Mouse (Mus musculus) CH12.LX (cell line): ENCODE measurements around the gene Kcnk18. TPM values are rescaled to one million over a fixed set of nuclear protein-coding genes. Genes with fewer than 3 reads are reported as not detected.

Source experiments
- DNase-seq: peaks from one replicate; pipeline ENCODE4 v3.0.0-alpha.2; 2013; ENCODE audit errors: extremely low read depth
- H3K27ac ChIP-seq: 2 replicates; pipeline ENCODE4 v1.5.1; 2012; ENCODE audit warnings: low read depth, mild to moderate bottlenecking, control low read depth, moderate library complexity; ENCODE audit not compliant: insufficient read depth
- H3K27me3 ChIP-seq: replicated peaks from 2 replicates; pipeline ENCODE3; 2012; ENCODE audit warnings: inconsistent platforms
- H3K36me3 ChIP-seq, 2 experiments: replicated peaks in 1 of 2; 2 replicates each; pipeline versions ENCODE3 to v1.6.1; 2012; ENCODE audit warnings: inconsistent platforms in 1 of 2, low read length in 1 of 2, mild to moderate bottlenecking in 1 of 2, mixed read lengths in 1 of 2, moderate library complexity in 1 of 2; ENCODE audit not compliant: control insufficient read depth in 1 of 2, insufficient read depth in 1 of 2
- H3K4me1 ChIP-seq, 2 experiments: 2 replicates each; pipeline ENCODE4 v1.6.1; 2012; ENCODE audit warnings: inconsistent platforms in 1 of 2, moderate library complexity in 1 of 2; ENCODE audit not compliant: insufficient read depth in 2 of 2, control insufficient read depth in 1 of 2
- H3K4me2 ChIP-seq: 2 replicates; pipeline ENCODE4 v1.6.1; 2012; ENCODE audit warnings: low read depth, mild to moderate bottlenecking, control low read depth; ENCODE audit not compliant: poor library complexity, insufficient read depth, severe bottlenecking
- H3K4me3 ChIP-seq, 3 experiments: fragments of 150-350 bp in 1 of 3; sonication (generic) in 1 of 3; replicated peaks in 1 of 3; 2 replicates each; pipeline versions ENCODE3 to v1.5.1; 2011 to 2012; ENCODE audit warnings: low read depth in 2 of 3, low read length in 2 of 3, mild to moderate bottlenecking in 2 of 3, moderate library complexity in 2 of 3, control low read depth in 1 of 3, improper control_type of control experiment in 1 of 3, inconsistent platforms in 1 of 3, mixed read lengths in 1 of 3; ENCODE audit not compliant: poor library complexity in 1 of 3
- H3K79me2 ChIP-seq: replicated peaks from 2 replicates; pipeline ENCODE4 v1.6.1; 2012; ENCODE audit warnings: mild to moderate bottlenecking, moderate library complexity; ENCODE audit not compliant: control insufficient read depth, poor library complexity, insufficient read depth, severe bottlenecking; ENCODE audit errors: extremely low read depth
- H3K9ac ChIP-seq: 2 replicates; pipeline ENCODE4 v1.6.1; 2012; ENCODE audit warnings: low read depth, mild to moderate bottlenecking, control low read depth, moderate library complexity; ENCODE audit not compliant: insufficient read depth
- H3K9me3 ChIP-seq: replicated peaks from 2 replicates; pipeline ENCODE3; 2012; ENCODE audit warnings: low read length, inconsistent platforms, mixed read lengths
- BHLHE40 ChIP-seq: IDR thresholded peaks from 2 replicates; pipeline ENCODE4 v1.6.1; 2011; ENCODE audit warnings: mild to moderate bottlenecking, low read depth, low read length, improper control_type of control experiment
- CTCF ChIP-seq, 2 experiments: IDR thresholded peaks in 1 of 2; conservative IDR thresholded peaks in 1 of 2; 2 replicates each; pipeline ENCODE4 v1.5.1; 2011 to 2012; ENCODE audit warnings: low read depth in 2 of 2, low read length in 2 of 2, improper control_type of control experiment in 1 of 2, inconsistent platforms in 1 of 2, mild to moderate bottlenecking in 1 of 2, moderate library complexity in 1 of 2
- EP300 ChIP-seq: IDR thresholded peaks from 2 replicates; pipeline ENCODE4 v1.6.1; 2011; ENCODE audit warnings: low read length, improper control_type of control experiment
- HCFC1 ChIP-seq: IDR thresholded peaks from 2 replicates; pipeline ENCODE4 v1.6.1; 2012; ENCODE audit warnings: low read depth, mild to moderate bottlenecking, inconsistent platforms, low read length, improper control_type of control experiment
- JUND ChIP-seq: conservative IDR thresholded peaks from 2 replicates; pipeline ENCODE4 v1.6.1; 2011; ENCODE audit warnings: low read depth, low read length, improper control_type of control experiment
- KAT2A ChIP-seq: IDR thresholded peaks from 2 replicates; pipeline ENCODE4 v1.6.1; 2012; ENCODE audit warnings: low read length, improper control_type of control experiment, inconsistent platforms; ENCODE audit not compliant: insufficient replicate concordance
- MAX ChIP-seq: IDR thresholded peaks from 2 replicates; pipeline ENCODE4 v1.6.1; 2011; ENCODE audit warnings: low read length, improper control_type of control experiment
- MAZ ChIP-seq: IDR thresholded peaks from 2 replicates; pipeline ENCODE4 v1.6.1; 2012; ENCODE audit warnings: low read depth, mild to moderate bottlenecking, inconsistent platforms, low read length, improper control_type of control experiment, moderate library complexity
- MEF2A ChIP-seq: IDR thresholded peaks from 2 replicates; pipeline ENCODE4 v1.6.1; 2014; ENCODE audit warnings: low read depth, mild to moderate bottlenecking, inconsistent platforms, low read length, improper control_type of control experiment, borderline replicate concordance
- MXI1 ChIP-seq: IDR thresholded peaks from 2 replicates; pipeline ENCODE4 v1.6.1; 2011; ENCODE audit warnings: mild to moderate bottlenecking, low read depth, low read length, improper control_type of control experiment
- MYC ChIP-seq: IDR thresholded peaks from 2 replicates; pipeline ENCODE4 v1.6.1; 2011; ENCODE audit warnings: low read depth, mild to moderate bottlenecking, improper control_type of control experiment, low read length
- NELFE ChIP-seq: IDR thresholded peaks from 2 replicates; pipeline ENCODE4 v1.6.1; 2011; ENCODE audit warnings: low read depth, low read length, improper control_type of control experiment
- NRF1 ChIP-seq: IDR thresholded peaks from 2 replicates; pipeline ENCODE4 v1.6.1; 2014; ENCODE audit warnings: low read depth, mild to moderate bottlenecking, inconsistent platforms, low read length, improper control_type of control experiment, moderate library complexity
- POLR2A ChIP-seq: IDR thresholded peaks from 2 replicates; pipeline ENCODE4 v1.6.1; 2011; ENCODE audit warnings: low read depth, mild to moderate bottlenecking, improper control_type of control experiment, low read length
- POLR2AphosphoS2 ChIP-seq: IDR thresholded peaks from 2 replicates; pipeline ENCODE4 v1.6.1; 2011; ENCODE audit warnings: low read depth, low read length, improper control_type of control experiment
- RCOR1 ChIP-seq: conservative IDR thresholded peaks from 2 replicates; pipeline ENCODE4 v1.6.1; 2012; ENCODE audit warnings: low read depth, mild to moderate bottlenecking, inconsistent platforms, low read length, improper control_type of control experiment
- SIN3A ChIP-seq: IDR thresholded peaks from 2 replicates; pipeline ENCODE4 v1.6.1; 2012; ENCODE audit warnings: low read length, improper control_type of control experiment, inconsistent platforms
- SMC3 ChIP-seq: IDR thresholded peaks from 2 replicates; pipeline ENCODE4 v1.6.1; 2011; ENCODE audit warnings: low read depth, low read length, improper control_type of control experiment
- UBTF ChIP-seq: IDR thresholded peaks from 2 replicates; pipeline ENCODE4 v1.6.1; 2012; ENCODE audit warnings: low read depth, mild to moderate bottlenecking, inconsistent platforms, low read length, improper control_type of control experiment, moderate library complexity
- USF1 ChIP-seq: IDR thresholded peaks from 2 replicates; pipeline ENCODE4 v1.6.1; 2014; ENCODE audit warnings: low read depth, mild to moderate bottlenecking, inconsistent platforms, low read length, improper control_type of control experiment
- USF2 ChIP-seq: conservative IDR thresholded peaks from 2 replicates; pipeline ENCODE4 v1.6.1; 2011; ENCODE audit warnings: low read depth, low read length, improper control_type of control experiment
- ZC3H11A ChIP-seq: IDR thresholded peaks from 2 replicates; pipeline ENCODE4 v1.6.1; 2012; ENCODE audit warnings: low read depth, mild to moderate bottlenecking, inconsistent platforms, low read length, improper control_type of control experiment
- dilution Hi-C: fragments of 300-500 bp; cut with MboI; formaldehyde crosslinking; loops from 2 replicates; pipeline ENCODE4 v1.14.3; 2020; ENCODE audit warnings: low sequenced_read_pairs; ENCODE audit not compliant: extremely low pct_unique_long_range_greater_than_20kb, extremely low pct_ligation_motif_present
- in situ Hi-C: fragments of 300-500 bp; cut with MboI; formaldehyde crosslinking; loops from 3 replicates; pipeline ENCODE4 v1.14.3; 2019; ENCODE audit warnings: low sequenced_read_pairs, low pct_ligation_motif_present, low pct_unique_long_range_greater_than_20kb, mixed read lengths
- polyA plus RNA-seq: library from polyadenylated mRNA; unstranded; fragments of >175 nt; gene quantifications from 2 replicates; pipeline ENCODE4 v1.2.1, GENCODE M21; 2012; ENCODE audit warnings: low read depth; ENCODE audit not compliant: insufficient read length
- total RNA-seq, 2 experiments: library from RNA; depleted of rRNA; stranded (reverse); fragments of 300-350 nt in 1 of 2; fragments of >200 nt in 1 of 2; gene quantifications; 2 replicates each; pipeline ENCODE4 v1.2.3; 2012 to 2014

Gene Kcnk18
- total and polyA plus RNA-seq, 3 experiments = not detected

DNA sequence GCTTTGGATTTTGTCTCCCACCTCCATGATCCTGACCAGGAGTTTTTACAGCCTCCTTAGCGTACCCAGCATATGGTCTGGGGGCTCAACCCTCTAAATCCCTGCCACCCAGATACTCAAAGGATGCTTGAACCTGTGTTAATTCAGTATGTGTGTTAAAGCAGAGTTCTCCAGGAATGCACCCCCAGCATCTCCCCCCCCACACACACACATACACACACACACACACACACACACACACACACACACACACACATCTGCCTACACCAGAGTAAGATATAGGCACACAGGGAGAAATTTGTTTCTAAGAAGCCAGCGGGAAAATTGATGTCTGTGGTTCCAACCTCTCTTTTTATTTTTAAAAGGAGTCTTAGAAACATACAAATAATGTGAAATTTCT lies 26.5 kb upstream of the Kcnk18 start:
- Histone ChIP-seq H3K9ac (no peak overlapping the region), H3K79me2 (no peaks in the 10 kb centered on the region), H3K27me3 (no peaks in the 10 kb centered on the region), H3K36me3 (no peaks in the 10 kb centered on the region), H3K4me1 (no peaks in the 10 kb centered on the region), H3K9me3 (no peaks in the 10 kb centered on the region), H3K27ac (no peak overlapping the region), H3K4me2 (no peak overlapping the region), H3K4me3 (no peak overlapping the region)
- in situ Hi-C loops (no loop called here), dilution Hi-C loops (no loop called here)
- DNase-seq = no peak
- no peak for TF ChIP-seq KAT2A
- TF ChIP-seq EP300 = no peak
- no peak for TF ChIP-seq CTCF (conservative IDR thresholded peaks at IDR 0.05 in 1 of 2, IDR thresholded peaks at IDR 0.05 in 1 of 2; ENCODE audit: low read depth in 2 of 2, low read length in 2 of 2)
- no peak for TF ChIP-seq POLR2A
- no peak for TF ChIP-seq USF2
- TF ChIP-seq NELFE = no peak
- TF ChIP-seq SIN3A = no peak
- no peak for TF ChIP-seq JUND
- TF ChIP-seq NRF1 = no peak
- TF ChIP-seq MAZ = no peak
- no peak for TF ChIP-seq MAX
- no peak for TF ChIP-seq UBTF
- TF ChIP-seq RCOR1 = no peak

DNA sequence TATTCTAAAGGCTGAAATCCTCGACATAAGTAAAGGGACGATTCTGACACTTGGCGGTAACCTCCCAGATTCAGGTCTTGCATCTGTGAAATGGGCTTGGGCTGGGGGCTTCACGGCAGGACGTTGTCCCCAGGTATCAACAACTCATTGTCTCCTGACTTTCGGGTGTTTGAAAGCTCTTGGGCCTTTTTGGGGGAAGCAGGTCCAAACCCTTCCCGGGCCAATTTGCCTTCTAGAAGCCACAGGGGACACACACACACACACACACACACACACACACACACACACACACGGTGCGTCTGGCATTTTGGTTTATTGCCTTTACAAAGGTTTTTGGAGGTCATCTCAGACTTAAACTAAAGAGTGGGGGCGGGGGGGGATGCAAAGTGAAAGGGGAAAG lies 25.6 kb upstream of the Kcnk18 start:
- Histone ChIP-seq H3K79me2 (no peaks in the 10 kb centered on the region), H3K36me3 (no peaks in the 10 kb centered on the region), H3K27ac (no peak overlapping the region), H3K9me3 (no peaks in the 10 kb centered on the region), H3K4me3 (no peak overlapping the region), H3K27me3 (no peaks in the 10 kb centered on the region), H3K4me1 (no peaks in the 10 kb centered on the region), H3K9ac (0 out of 2 replicates have a peak overlapping the region, but pooled peaks have one; percentile 11), H3K4me2 (peak overlapping the region; percentile 59)
- TF ChIP-seq MAX (no peak), MXI1 (no peak), SMC3 (no peak), EP300 (no peak), USF1 (no peak), MEF2A (no peak), USF2 (no peak), KAT2A (no peak), HCFC1 (no peak), JUND (no peak), POLR2AphosphoS2 (no peak), UBTF (no peak), MYC (no peak), ZC3H11A (no peak), BHLHE40 (no peak)
- dilution Hi-C loops = no loop called here
- DNase-seq = no peak
- in situ Hi-C loops = no loop called here
